Mouse (Mus musculus) myocyte (in vitro differentiated cells): ENCODE data around the gene Slc16a7.

Experiments used
- CEBPB ChIP-seq: IDR thresholded peaks from 2 replicates; pipeline ENCODE4 v1.6.1; 2011; ENCODE audit warnings: mild to moderate bottlenecking, moderate library complexity; ENCODE audit not compliant: poor library complexity, insufficient read depth, severe bottlenecking
- E2F4 ChIP-seq: IDR thresholded peaks from one replicate; pipeline ENCODE4 v1.6.1; 2011; ENCODE audit warnings: mild to moderate bottlenecking, control low read depth, moderate library complexity; ENCODE audit not compliant: insufficient read depth
- MAX ChIP-seq: IDR thresholded peaks from one replicate; pipeline ENCODE4 v1.6.1; 2011; ENCODE audit warnings: low read depth, mild to moderate bottlenecking, control low read depth
- MYOD1 ChIP-seq, 3 experiments: IDR thresholded peaks; one replicate each; pipeline ENCODE4 v1.6.1; 2011; ENCODE audit warnings: control low read depth in 2 of 3, low read depth in 2 of 3, mild to moderate bottlenecking in 2 of 3, moderate library complexity in 1 of 3; ENCODE audit not compliant: insufficient read length in 2 of 3, control insufficient read depth in 1 of 3
- MYOG ChIP-seq, 3 experiments: IDR thresholded peaks; one replicate each; pipeline ENCODE4 v1.6.1; 2011; ENCODE audit warnings: control low read depth in 2 of 3, low read depth in 2 of 3, mild to moderate bottlenecking in 2 of 3; ENCODE audit not compliant: insufficient read length in 2 of 3, control insufficient read depth in 1 of 3, insufficient read depth in 1 of 3
- POLR2A ChIP-seq: IDR thresholded peaks from one replicate; pipeline ENCODE4 v1.6.1; 2011; ENCODE audit warnings: low read depth, mild to moderate bottlenecking, control low read depth, moderate library complexity; ENCODE audit not compliant: insufficient read length
- POLR2AphosphoS2 ChIP-seq: IDR thresholded peaks from one replicate; pipeline ENCODE4 v1.6.1; 2011; ENCODE audit warnings: low read depth, control low read depth; ENCODE audit not compliant: insufficient read length
- REST ChIP-seq: IDR thresholded peaks from one replicate; pipeline ENCODE4 v1.6.1; 2011; ENCODE audit warnings: mild to moderate bottlenecking, control low read depth, moderate library complexity; ENCODE audit not compliant: insufficient read depth, insufficient read length
- SRF ChIP-seq: IDR thresholded peaks from one replicate; pipeline ENCODE4 v1.6.1; 2011; ENCODE audit warnings: low read depth; ENCODE audit not compliant: control insufficient read depth, insufficient read length
- TCF3 ChIP-seq: IDR thresholded peaks from one replicate; pipeline ENCODE4 v1.6.1; 2011; ENCODE audit warnings: low read depth, control low read depth; ENCODE audit not compliant: insufficient read length
- USF1 ChIP-seq: IDR thresholded peaks from one replicate; pipeline ENCODE4 v1.6.1; 2011; ENCODE audit warnings: low read depth, mild to moderate bottlenecking, control low read depth, moderate library complexity

GRCm38 (mm10) chr10:125213805-125214204 lies 175.5 kb downstream of the Slc16a7 start:
- TF ChIP-seq POLR2A, result no peak
- TF ChIP-seq MYOG (IDR thresholded peaks at IDR 0.05; ENCODE audit: control insufficient read depth in 1 of 3, insufficient read depth in 1 of 3, insufficient read length in 2 of 3, low read depth in 2 of 3), result no peak
- TF ChIP-seq CEBPB, result no peak
- no peak for TF ChIP-seq REST
- no peak for TF ChIP-seq MAX
- TF ChIP-seq USF1, result no peak
- no peak for TF ChIP-seq MYOD1 (IDR thresholded peaks at IDR 0.05; ENCODE audit: control insufficient read depth in 1 of 3, insufficient read length in 2 of 3, low read depth in 2 of 3)
- no peak for TF ChIP-seq TCF3
- TF ChIP-seq E2F4, result no peak
- no peak for TF ChIP-seq POLR2AphosphoS2
- TF ChIP-seq SRF, result no peak
